Mouse (Mus musculus) right cerebral cortex, postnatal 4 days (tissue): Measurements from ENCODE around the gene Myo1b.

Experiments used
- DNase-seq: peaks from one replicate; pipeline ENCODE4 v3.0.0-alpha.2; 2022

The Myo1b gene

GRCm38 (mm10) chr1:51778241-51778640 lies 137.6 kb downstream of the Myo1b start:
- DNase-seq = no peak

GRCm38 (mm10) chr1:51770504-51770871 lies 145.4 kb downstream of the Myo1b start:
- no peak for DNase-seq

GRCm38 (mm10) chr1:51769815-51770503 lies 145.9 kb downstream of the Myo1b start:
- DNase-seq = no peak

GRCm38 (mm10) chr1:51766271-51766670 lies 149.6 kb downstream of the Myo1b start:
- DNase-seq = no peak

GRCm38 (mm10) chr1:51765156-51765555 lies 150.7 kb downstream of the Myo1b start:
- DNase-seq = no peak

- no peak for DNase-seq
Observed at GRCm38 (mm10) chr1:51759657-51760056, 156.2 kb downstream of the Myo1b start.

- DNase-seq = no peak
Observed at GRCm38 (mm10) chr1:51758326-51759109, 157.4 kb downstream of the Myo1b start.

GRCm38 (mm10) chr1:51753621-51754020 lies 162.2 kb downstream of the Myo1b start:
- no peak for DNase-seq

- DNase-seq = no peak
Observed at GRCm38 (mm10) chr1:51751006-51751405, 164.9 kb downstream of the Myo1b start.

GRCm38 (mm10) chr1:51748306-51748705 lies 167.6 kb downstream of the Myo1b start:
- DNase-seq = no peak

GRCm38 (mm10) chr1:51747494-51747893 lies 168.4 kb downstream of the Myo1b start:
- DNase-seq = no peak

GRCm38 (mm10) chr1:51746711-51747240 lies 169.1 kb downstream of the Myo1b start:
- DNase-seq = no peak

GRCm38 (mm10) chr1:51743756-51744425 lies 172.0 kb downstream of the Myo1b start:
- no peak for DNase-seq

GRCm38 (mm10) chr1:51742586-51742985 lies 173.3 kb downstream of the Myo1b start:
- DNase-seq = no peak

GRCm38 (mm10) chr1:51740626-51741231 lies 175.1 kb downstream of the Myo1b start:
- no peak for DNase-seq

GRCm38 (mm10) chr1:51739252-51739852 lies 176.5 kb downstream of the Myo1b start:
- no peak for DNase-seq

- no peak for DNase-seq
Observed at GRCm38 (mm10) chr1:51736822-51737221, 179.0 kb downstream of the Myo1b start.

- DNase-seq = no peak
Observed at GRCm38 (mm10) chr1:51734721-51735120, 181.2 kb downstream of the Myo1b start.

- DNase-seq = no peak
Observed at GRCm38 (mm10) chr1:51729407-51729806, 186.5 kb downstream of the Myo1b start.

- DNase-seq = no peak
Observed at GRCm38 (mm10) chr1:51728816-51729215, 187.1 kb downstream of the Myo1b start.

- DNase-seq = no peak
Observed at GRCm38 (mm10) chr1:51719897-51720673, 195.8 kb downstream of the Myo1b start.

- DNase-seq = no peak
Observed at GRCm38 (mm10) chr1:51710831-51711230, 205.0 kb downstream of the Myo1b start.
